Mouse (Mus musculus) thymus, postnatal 0 days (tissue): Measurements from ENCODE around the gene Acp1. TPM values are rescaled to one million over a fixed set of nuclear protein-coding genes. Genes with fewer than 3 reads are reported as not detected.

ENCODE experiments used
- DNase-seq: peaks from one replicate; pipeline ENCODE4 v3.0.0-alpha.2; 2015; ENCODE audit warnings: low spot score
- polyA plus RNA-seq: library from polyadenylated mRNA; unstranded; fragments of >200 nt; fragmentation: Nextera tagmentation; extraction: Ambion mirVana; gene quantifications from 2 replicates; pipeline ENCODE4 v1.2.1, GENCODE M21; 2015

Gene Acp1
- polyA plus RNA-seq, 1 experiment from 2014 or later, result 116 TPM

DNA sequence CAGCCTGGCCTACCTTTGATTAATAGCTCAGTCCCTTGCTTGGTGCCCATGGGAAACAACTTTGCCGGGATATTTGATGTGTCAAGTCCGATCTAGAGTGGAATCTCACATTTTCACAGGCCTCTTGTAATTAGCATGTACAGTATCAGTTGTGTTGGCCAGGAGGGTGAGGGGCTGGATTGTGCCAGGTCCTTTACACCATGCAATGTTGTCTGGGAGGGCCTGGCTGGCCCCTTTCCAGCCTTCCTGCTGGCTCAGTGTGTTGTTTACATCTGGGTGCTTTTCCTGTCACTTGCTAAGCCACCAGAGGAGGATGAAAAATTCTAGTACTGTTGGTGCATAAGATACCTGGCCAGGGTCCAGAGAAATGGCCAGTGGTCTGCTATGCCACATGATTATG is 47.0 kb downstream of the Acp1 start:
- DNase-seq, result no peak

DNA sequence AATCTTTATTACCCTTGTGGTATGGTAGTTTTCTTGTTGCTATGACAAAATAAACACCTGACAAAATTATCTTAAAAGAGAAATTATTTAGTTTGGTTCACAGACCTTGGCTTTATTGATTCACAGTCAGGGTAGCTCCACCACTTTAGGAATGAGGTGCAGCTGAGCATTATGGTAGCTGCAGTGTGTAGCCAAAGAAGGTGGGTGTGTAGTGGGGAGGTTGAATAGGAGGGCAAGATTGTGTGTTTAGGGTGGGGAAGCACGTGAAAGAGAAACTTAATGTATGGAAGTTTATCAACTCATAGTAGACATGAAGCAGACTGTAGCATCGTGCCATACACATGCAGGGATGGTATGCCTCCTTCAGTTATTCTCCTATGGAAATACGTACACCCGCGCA is 55.2 kb downstream of the Acp1 start:
- DNase-seq, result no peak

DNA sequence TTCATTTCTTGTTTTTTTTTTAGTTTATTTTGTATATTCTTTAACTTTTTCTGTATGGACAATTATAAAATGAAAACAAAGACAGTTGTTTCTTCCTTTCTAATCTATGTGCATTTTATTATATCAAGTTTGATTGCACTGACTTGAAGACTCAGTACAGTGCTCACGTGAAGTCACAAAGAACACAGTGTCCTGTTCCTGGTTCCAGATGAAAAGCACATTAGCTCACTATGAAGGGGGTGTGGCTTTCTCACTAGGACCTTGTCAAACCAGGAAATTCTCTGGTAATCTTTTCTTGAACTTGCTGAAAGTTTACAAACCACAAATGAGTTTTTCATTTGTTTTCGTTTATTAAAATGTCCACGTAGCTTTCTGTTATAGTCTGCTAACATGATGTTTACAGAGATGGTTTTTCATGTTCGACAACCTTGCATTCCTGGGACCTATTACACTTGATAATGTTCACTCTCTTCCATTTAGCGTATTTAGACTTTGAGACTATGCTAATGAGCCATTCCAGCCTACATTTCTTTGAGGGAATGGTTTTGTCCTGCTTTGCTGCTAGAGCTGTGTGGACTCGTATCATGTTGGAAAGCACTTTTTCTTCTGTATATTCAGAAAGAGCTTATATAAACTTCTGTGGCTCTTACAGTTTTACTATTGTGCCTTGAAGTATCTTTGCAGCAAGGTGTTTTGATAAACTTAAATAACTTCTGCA is 55.8 kb downstream of the Acp1 start:
- no peak for DNase-seq

DNA sequence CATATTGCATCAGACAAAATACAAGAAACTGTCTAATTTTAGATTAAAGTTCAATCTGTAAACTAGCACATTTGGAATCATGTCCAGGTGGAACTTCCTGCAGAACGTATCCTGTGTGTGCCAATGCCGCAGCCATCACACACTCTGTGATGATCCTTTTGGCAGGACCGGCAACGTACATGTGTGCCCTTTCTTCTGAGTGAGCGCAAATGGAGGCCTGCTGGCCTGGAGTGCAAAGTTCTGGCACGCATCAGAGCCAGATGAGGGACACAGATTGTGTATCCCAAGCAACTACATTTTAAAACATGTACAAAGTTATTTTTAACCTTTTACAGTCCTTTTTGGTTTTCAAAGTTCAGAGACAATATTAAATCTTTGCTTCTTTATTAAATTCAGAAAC is 59.5 kb downstream of the Acp1 start:
- no peak for DNase-seq

DNA sequence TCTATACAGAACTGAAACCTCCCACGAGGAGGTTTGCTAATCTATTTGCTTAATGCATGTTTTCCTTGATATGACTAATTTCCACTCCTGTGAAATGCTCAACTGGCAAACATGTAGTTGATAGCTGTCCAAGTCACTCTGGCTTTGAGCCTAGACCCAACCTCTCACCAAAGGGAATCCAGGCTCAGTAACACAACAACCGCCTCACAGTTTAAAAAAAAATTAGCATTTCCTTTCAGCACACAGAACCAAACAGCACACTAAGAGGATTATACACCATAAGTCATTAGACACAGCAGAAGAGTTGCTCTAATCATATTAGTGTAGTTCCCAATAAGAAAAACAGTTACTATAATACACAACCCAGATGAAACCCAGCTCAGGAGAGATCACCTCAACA is 60.5 kb downstream of the Acp1 start:
- no peak for DNase-seq

DNA sequence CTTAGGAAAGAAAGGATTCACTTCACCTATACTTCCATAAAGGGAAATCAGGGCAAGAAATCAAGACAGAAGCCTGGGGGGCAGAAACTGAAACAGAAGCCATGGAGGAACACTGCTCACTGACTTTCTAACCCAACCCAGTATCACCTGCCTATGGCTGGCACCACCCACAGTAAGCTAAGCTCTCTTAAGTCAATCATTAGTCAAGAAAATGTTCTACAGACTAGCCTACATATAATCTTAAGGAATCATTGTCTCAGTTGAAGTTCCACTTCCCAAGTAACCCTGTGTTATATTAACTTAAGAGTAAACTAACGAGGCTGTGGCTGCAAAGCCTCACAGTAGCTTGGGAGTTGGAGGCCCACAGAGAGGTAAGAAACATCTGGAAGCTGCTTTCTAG is 62.9 kb downstream of the Acp1 start:
- DNase-seq, result no peak

Other genes starting within 250 kb of the Acp1 start
- gene Alkal2, start 27.3 kb downstream of the Acp1 start, polyA plus RNA-seq, result 0.17 TPM in 1 of 2 replicates, not detected in the other
- gene Sh3yl1, start 79 bp upstream of the Acp1 start, polyA plus RNA-seq, result 4.1 and 5.1 TPM in 2 replicates
- gene Fam110c, start 162.3 kb upstream of the Acp1 start, polyA plus RNA-seq, result 0.19 and 0.26 TPM in 2 replicates